Mouse (Mus musculus): Measurements from ENCODE around the gene Gng3. TPM values are rescaled to one million over a fixed set of nuclear protein-coding genes. Genes with fewer than 3 reads are reported as not detected.

The Gng3 gene
- 0.53 TPM for polyA plus RNA-seq (2014; fragmentation: Illumina TruSeq; extraction: RNeasy Lipid Tissue Mini Kit (QIAGEN cat#74804); ENCODE audit: low read depth, low replicate concordance)

GRCm38 (mm10) chr19:8839103-8839907 lies at the start of gene Gng3:
Gene Gng3 (minus strand): TSS chr19:8839194.

GRCm38 (mm10) chr19:8883616-8884015 lies 44.6 kb upstream of the Gng3 start, which contains the start of the genes Lbhd1 and Gm49403:
Gene Lbhd1 (plus strand): TSS chr19:8883732.
Gene Gm49403 (plus strand): TSS chr19:8883930.

GRCm38 (mm10) chr19:8880311-8881033 lies 41.5 kb upstream of the Gng3 start, which contains the start of gene Uqcc3:
Gene Uqcc3 (minus strand): TSS chr19:8880923.

GRCm38 (mm10) chr19:8871267-8872186 lies 32.5 kb upstream of the Gng3 start, which contains the start of gene Ubxn1:
Gene Ubxn1 (plus strand): TSS chr19:8871496.

GRCm38 (mm10) chr19:8850402-8850901 lies 11.5 kb upstream of the Gng3 start, which contains the start of gene Lrrn4cl:
Gene Lrrn4cl (plus strand): TSS chr19:8850768.

GRCm38 (mm10) chr19:8837251-8837791 lies 1.7 kb downstream of the Gng3 start, which contains the start of gene Bscl2:
Gene Bscl2 (plus strand): TSS chr19:8837467.

GRCm38 (mm10) chr19:8829660-8830059 lies 9.3 kb downstream of the Gng3 start, which contains the start of gene AC129217.1:
Gene AC129217.1 (plus strand): TSS chr19:8829773.

GRCm38 (mm10) chr19:8819596-8820423 lies 19.2 kb downstream of the Gng3 start, which contains the start of gene Hnrnpul2:
Gene Hnrnpul2 (plus strand): TSS chr19:8820010.

GRCm38 (mm10) chr19:8818801-8819595 lies 20.0 kb downstream of the Gng3 start, which contains the start of gene Ttc9c:
Gene Ttc9c (minus strand): TSS chr19:8819333.

GRCm38 (mm10) chr19:8802130-8802821 lies 36.7 kb downstream of the Gng3 start, which contains the start of gene Zbtb3:
Gene Zbtb3 (plus strand): TSS chr19:8802555.

GRCm38 (mm10) chr19:8798264-8798946 lies 40.6 kb downstream of the Gng3 start, which contains the start of gene Polr2g:
Gene Polr2g (minus strand): TSS chr19:8798577.

Other genes with a start within 250 kb of the Gng3 start
- gene Slc22a8, start 247.9 kb downstream of the Gng3 start, polyA plus RNA-seq (2014; fragmentation: Illumina TruSeq; extraction: RNeasy Lipid Tissue Mini Kit (QIAGEN cat#74804); ENCODE audit: low read depth, low replicate concordance): not detected
- not detected for gene Slc22a6, start 221.2 kb downstream of the Gng3 start, polyA plus RNA-seq (2014; fragmentation: Illumina TruSeq; extraction: RNeasy Lipid Tissue Mini Kit (QIAGEN cat#74804); ENCODE audit: low read depth, low replicate concordance)
- not detected for gene Chrm1, start 175.4 kb downstream of the Gng3 start, polyA plus RNA-seq (2014; fragmentation: Illumina TruSeq; extraction: RNeasy Lipid Tissue Mini Kit (QIAGEN cat#74804); ENCODE audit: low read depth, low replicate concordance)
- 109 TPM for gene Slc3a2, start 115.8 kb downstream of the Gng3 start, polyA plus RNA-seq (2014; fragmentation: Illumina TruSeq; extraction: RNeasy Lipid Tissue Mini Kit (QIAGEN cat#74804); ENCODE audit: low read depth, low replicate concordance)
- gene Wdr74, start 103.4 kb downstream of the Gng3 start, polyA plus RNA-seq (2014; fragmentation: Illumina TruSeq; extraction: RNeasy Lipid Tissue Mini Kit (QIAGEN cat#74804); ENCODE audit: low read depth, low replicate concordance): 12.8 TPM
- 11.7 TPM for gene 1700092M07Rik, start 98.5 kb downstream of the Gng3 start, polyA plus RNA-seq (2014; fragmentation: Illumina TruSeq; extraction: RNeasy Lipid Tissue Mini Kit (QIAGEN cat#74804); ENCODE audit: low read depth, low replicate concordance)
- 48.6 TPM for gene Stx5a, start 97.8 kb downstream of the Gng3 start, polyA plus RNA-seq (2014; fragmentation: Illumina TruSeq; extraction: RNeasy Lipid Tissue Mini Kit (QIAGEN cat#74804); ENCODE audit: low read depth, low replicate concordance)
- gene Nxf1, start 82.1 kb downstream of the Gng3 start, polyA plus RNA-seq (2014; fragmentation: Illumina TruSeq; extraction: RNeasy Lipid Tissue Mini Kit (QIAGEN cat#74804); ENCODE audit: low read depth, low replicate concordance): 182 TPM
- gene Tmem223, start 68.2 kb downstream of the Gng3 start, polyA plus RNA-seq (2014; fragmentation: Illumina TruSeq; extraction: RNeasy Lipid Tissue Mini Kit (QIAGEN cat#74804); ENCODE audit: low read depth, low replicate concordance): 4.5 TPM
- gene Tmem179b, start 64.7 kb downstream of the Gng3 start, polyA plus RNA-seq (2014; fragmentation: Illumina TruSeq; extraction: RNeasy Lipid Tissue Mini Kit (QIAGEN cat#74804); ENCODE audit: low read depth, low replicate concordance): 14.4 TPM
- 3.2 TPM for gene Taf6l, start 52.8 kb downstream of the Gng3 start, polyA plus RNA-seq (2014; fragmentation: Illumina TruSeq; extraction: RNeasy Lipid Tissue Mini Kit (QIAGEN cat#74804); ENCODE audit: low read depth, low replicate concordance)
- gene Polr2g, start 40.6 kb downstream of the Gng3 start, polyA plus RNA-seq (2014; fragmentation: Illumina TruSeq; extraction: RNeasy Lipid Tissue Mini Kit (QIAGEN cat#74804); ENCODE audit: low read depth, low replicate concordance): 51.5 TPM
- gene Zbtb3, start 36.6 kb downstream of the Gng3 start, polyA plus RNA-seq (2014; fragmentation: Illumina TruSeq; extraction: RNeasy Lipid Tissue Mini Kit (QIAGEN cat#74804); ENCODE audit: low read depth, low replicate concordance): 5.3 TPM
- gene Ttc9c, start 19.9 kb downstream of the Gng3 start, polyA plus RNA-seq (2014; fragmentation: Illumina TruSeq; extraction: RNeasy Lipid Tissue Mini Kit (QIAGEN cat#74804); ENCODE audit: low read depth, low replicate concordance): 14.5 TPM
- 45.8 TPM for gene Hnrnpul2, start 19.2 kb downstream of the Gng3 start, polyA plus RNA-seq (2014; fragmentation: Illumina TruSeq; extraction: RNeasy Lipid Tissue Mini Kit (QIAGEN cat#74804); ENCODE audit: low read depth, low replicate concordance)
- gene AC129217.1, start 9.4 kb downstream of the Gng3 start, polyA plus RNA-seq (2014; fragmentation: Illumina TruSeq; extraction: RNeasy Lipid Tissue Mini Kit (QIAGEN cat#74804); ENCODE audit: low read depth, low replicate concordance): 0.76 TPM
- gene Bscl2, start 1.7 kb downstream of the Gng3 start, polyA plus RNA-seq (2014; fragmentation: Illumina TruSeq; extraction: RNeasy Lipid Tissue Mini Kit (QIAGEN cat#74804); ENCODE audit: low read depth, low replicate concordance): 360 TPM
- 0.56 TPM for gene Lrrn4cl, start 11.6 kb upstream of the Gng3 start, polyA plus RNA-seq (2014; fragmentation: Illumina TruSeq; extraction: RNeasy Lipid Tissue Mini Kit (QIAGEN cat#74804); ENCODE audit: low read depth, low replicate concordance)
- gene Ubxn1, start 32.3 kb upstream of the Gng3 start, polyA plus RNA-seq (2014; fragmentation: Illumina TruSeq; extraction: RNeasy Lipid Tissue Mini Kit (QIAGEN cat#74804); ENCODE audit: low read depth, low replicate concordance): 23.5 TPM
- gene Uqcc3, start 41.7 kb upstream of the Gng3 start, polyA plus RNA-seq (2014; fragmentation: Illumina TruSeq; extraction: RNeasy Lipid Tissue Mini Kit (QIAGEN cat#74804); ENCODE audit: low read depth, low replicate concordance): 2.4 TPM
- gene Lbhd1, start 44.5 kb upstream of the Gng3 start, polyA plus RNA-seq (2014; fragmentation: Illumina TruSeq; extraction: RNeasy Lipid Tissue Mini Kit (QIAGEN cat#74804); ENCODE audit: low read depth, low replicate concordance): 107 TPM
- gene Gm49403, start 44.7 kb upstream of the Gng3 start, polyA plus RNA-seq (2014; fragmentation: Illumina TruSeq; extraction: RNeasy Lipid Tissue Mini Kit (QIAGEN cat#74804); ENCODE audit: low read depth, low replicate concordance): not detected
- 35.7 TPM for gene 1810009A15Rik, start 49.7 kb upstream of the Gng3 start, polyA plus RNA-seq (2014; fragmentation: Illumina TruSeq; extraction: RNeasy Lipid Tissue Mini Kit (QIAGEN cat#74804); ENCODE audit: low read depth, low replicate concordance)
- not detected for gene Gm49416, start 49.7 kb upstream of the Gng3 start, polyA plus RNA-seq (2014; fragmentation: Illumina TruSeq; extraction: RNeasy Lipid Tissue Mini Kit (QIAGEN cat#74804); ENCODE audit: low read depth, low replicate concordance)
- gene Ints5, start 53.8 kb upstream of the Gng3 start, polyA plus RNA-seq (2014; fragmentation: Illumina TruSeq; extraction: RNeasy Lipid Tissue Mini Kit (QIAGEN cat#74804); ENCODE audit: low read depth, low replicate concordance): 0.32 TPM
- gene Ganab, start 58.9 kb upstream of the Gng3 start, polyA plus RNA-seq (2014; fragmentation: Illumina TruSeq; extraction: RNeasy Lipid Tissue Mini Kit (QIAGEN cat#74804); ENCODE audit: low read depth, low replicate concordance): 30.6 TPM
- gene B3gat3, start 81.2 kb upstream of the Gng3 start, polyA plus RNA-seq (2014; fragmentation: Illumina TruSeq; extraction: RNeasy Lipid Tissue Mini Kit (QIAGEN cat#74804); ENCODE audit: low read depth, low replicate concordance): 2.5 TPM
- 1.2 TPM for gene Rom1, start 90.2 kb upstream of the Gng3 start, polyA plus RNA-seq (2014; fragmentation: Illumina TruSeq; extraction: RNeasy Lipid Tissue Mini Kit (QIAGEN cat#74804); ENCODE audit: low read depth, low replicate concordance)
- gene Eml3, start 90.4 kb upstream of the Gng3 start, polyA plus RNA-seq (2014; fragmentation: Illumina TruSeq; extraction: RNeasy Lipid Tissue Mini Kit (QIAGEN cat#74804); ENCODE audit: low read depth, low replicate concordance): 0.77 TPM
- gene Mta2, start 102.7 kb upstream of the Gng3 start, polyA plus RNA-seq (2014; fragmentation: Illumina TruSeq; extraction: RNeasy Lipid Tissue Mini Kit (QIAGEN cat#74804); ENCODE audit: low read depth, low replicate concordance): 44.3 TPM
- 7.6 TPM for gene Tut1, start 114.7 kb upstream of the Gng3 start, polyA plus RNA-seq (2014; fragmentation: Illumina TruSeq; extraction: RNeasy Lipid Tissue Mini Kit (QIAGEN cat#74804); ENCODE audit: low read depth, low replicate concordance)
- 146 TPM for gene Eef1g, start 127.8 kb upstream of the Gng3 start, polyA plus RNA-seq (2014; fragmentation: Illumina TruSeq; extraction: RNeasy Lipid Tissue Mini Kit (QIAGEN cat#74804); ENCODE audit: low read depth, low replicate concordance)
- gene Ahnak, start 150.1 kb upstream of the Gng3 start, polyA plus RNA-seq (2014; fragmentation: Illumina TruSeq; extraction: RNeasy Lipid Tissue Mini Kit (QIAGEN cat#74804); ENCODE audit: low read depth, low replicate concordance): 4.2 TPM
- not detected for gene Scgb1a1, start 248.8 kb upstream of the Gng3 start, polyA plus RNA-seq (2014; fragmentation: Illumina TruSeq; extraction: RNeasy Lipid Tissue Mini Kit (QIAGEN cat#74804); ENCODE audit: low read depth, low replicate concordance)

Measured in testis, adult 10 weeks (tissue).